Mouse (Mus musculus) CH12.LX (cell line): ENCODE results near the gene Tmbim6.

Source experiments
- CHD1 ChIP-seq: IDR thresholded peaks from 2 replicates; pipeline ENCODE4 v1.6.1; 2012; ENCODE audit warnings: low read depth, low read length, improper control_type of control experiment, inconsistent platforms
- CTCF ChIP-seq, 2 experiments: IDR thresholded peaks in 1 of 2; conservative IDR thresholded peaks in 1 of 2; 2 replicates each; pipeline ENCODE4 v1.5.1; 2011 to 2012; ENCODE audit warnings: low read depth in 2 of 2, low read length in 2 of 2, improper control_type of control experiment in 1 of 2, inconsistent platforms in 1 of 2, mild to moderate bottlenecking in 1 of 2, moderate library complexity in 1 of 2
- MEF2A ChIP-seq: IDR thresholded peaks from 2 replicates; pipeline ENCODE4 v1.6.1; 2014; ENCODE audit warnings: low read depth, mild to moderate bottlenecking, inconsistent platforms, low read length, improper control_type of control experiment, borderline replicate concordance
- MYC ChIP-seq: IDR thresholded peaks from 2 replicates; pipeline ENCODE4 v1.6.1; 2011; ENCODE audit warnings: low read depth, mild to moderate bottlenecking, improper control_type of control experiment, low read length

DNA sequence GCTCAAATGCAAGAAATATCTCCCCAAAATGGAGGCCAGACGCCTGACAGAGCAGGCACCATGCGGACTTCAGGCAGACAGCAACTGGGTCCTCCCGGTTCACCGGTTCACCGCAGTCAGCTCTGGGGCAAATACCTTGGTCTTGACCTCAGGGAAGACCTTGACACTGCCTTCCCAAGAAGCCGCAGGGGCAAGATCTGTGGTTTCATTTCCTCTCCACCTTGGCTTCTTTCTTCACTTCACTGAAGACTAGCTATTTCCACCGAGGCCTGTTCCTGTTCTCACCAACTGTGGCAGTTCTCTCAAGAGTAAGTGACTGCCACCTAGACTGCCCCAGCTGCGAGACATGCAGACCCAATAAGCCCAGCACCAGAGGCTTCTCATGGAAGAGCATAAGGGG, 27.8 kb upstream of the Tmbim6 start:
- TF ChIP-seq MYC: peak; percentile 83; the same call in 1 of the 2 replicates
- TF ChIP-seq CTCF (conservative IDR thresholded peaks at IDR 0.05 in 1 of 2, IDR thresholded peaks at IDR 0.05 in 1 of 2; ENCODE audit: low read depth in 2 of 2, low read length in 2 of 2): peak in 1 of 2 experiments; percentile 54; a peak in 2 of 4 replicates
- TF ChIP-seq CHD1: no peak
- TF ChIP-seq MEF2A: peak; percentile 92
